Mouse (Mus musculus) CD8-positive naive resting alpha-beta T cell, adult 2 months (primary cell): ENCODE data around the gene Ssh1.
A peak's percentile ranks its signal among the peaks of the same experiment; 100 is the strongest.

Source experiments
- DNase-seq, 2 experiments: peaks; one replicate each; pipeline ENCODE4 v3.0.0; 2022; ENCODE audit warnings: low read depth in 2 of 2, low spot score in 2 of 2

Gene Ssh1

GRCm38 (mm10) chr5:113993031-113993486 lies 635 bp downstream of the Ssh1 start:
- DNase-seq, result peak; percentile 8 to 15

GRCm38 (mm10) chr5:113992339-113992831 lies 1.3 kb downstream of the Ssh1 start:
- DNase-seq, result peak; percentile 60 to 72

GRCm38 (mm10) chr5:113991141-113991540 lies 2.6 kb downstream of the Ssh1 start:
- no peak for DNase-seq

- DNase-seq, result no peak
Observed at GRCm38 (mm10) chr5:113990593-113990992, 3.1 kb downstream of the Ssh1 start.

- no peak for DNase-seq
Observed at GRCm38 (mm10) chr5:113989437-113990024, 4.2 kb downstream of the Ssh1 start.

GRCm38 (mm10) chr5:113986182-113986961 lies 7.3 kb downstream of the Ssh1 start:
- no peak for DNase-seq

GRCm38 (mm10) chr5:113985737-113986136 lies 8.0 kb downstream of the Ssh1 start:
- no peak for DNase-seq

GRCm38 (mm10) chr5:113984025-113984740 lies 9.5 kb downstream of the Ssh1 start:
- DNase-seq, result no peak

GRCm38 (mm10) chr5:113983541-113983940 lies 10.2 kb downstream of the Ssh1 start:
- no peak for DNase-seq

GRCm38 (mm10) chr5:113981843-113982242 lies 11.9 kb downstream of the Ssh1 start:
- no peak for DNase-seq

GRCm38 (mm10) chr5:113981171-113981570 lies 12.5 kb downstream of the Ssh1 start:
- no peak for DNase-seq

- DNase-seq, result no peak
Observed at GRCm38 (mm10) chr5:113980511-113980910, 13.2 kb downstream of the Ssh1 start.

GRCm38 (mm10) chr5:113977309-113977708 lies 16.4 kb downstream of the Ssh1 start:
- no peak for DNase-seq

GRCm38 (mm10) chr5:113976597-113976996 lies 17.1 kb downstream of the Ssh1 start:
- no peak for DNase-seq

- DNase-seq, result no peak
Observed at GRCm38 (mm10) chr5:113975538-113976215, 18.0 kb downstream of the Ssh1 start.

- no peak for DNase-seq
Observed at GRCm38 (mm10) chr5:113974576-113974975, 19.1 kb downstream of the Ssh1 start.

- DNase-seq, result no peak
Observed at GRCm38 (mm10) chr5:113973790-113974189, 19.9 kb downstream of the Ssh1 start.

- DNase-seq, result no peak
Observed at GRCm38 (mm10) chr5:113972589-113973515, 20.8 kb downstream of the Ssh1 start.

GRCm38 (mm10) chr5:113971434-113971960 lies 22.2 kb downstream of the Ssh1 start:
- DNase-seq, result no peak

GRCm38 (mm10) chr5:113968371-113968770 lies 25.3 kb downstream of the Ssh1 start:
- DNase-seq, result no peak
